Mouse (Mus musculus): ENCODE results near the gene Acbd7. TPM values are rescaled to one million over a fixed set of nuclear protein-coding genes. Genes with fewer than 3 reads are reported as not detected.

Acbd7 gene
- polyA plus RNA-seq, 1 experiment from 2014 or later, result 1.7 TPM

DNA sequence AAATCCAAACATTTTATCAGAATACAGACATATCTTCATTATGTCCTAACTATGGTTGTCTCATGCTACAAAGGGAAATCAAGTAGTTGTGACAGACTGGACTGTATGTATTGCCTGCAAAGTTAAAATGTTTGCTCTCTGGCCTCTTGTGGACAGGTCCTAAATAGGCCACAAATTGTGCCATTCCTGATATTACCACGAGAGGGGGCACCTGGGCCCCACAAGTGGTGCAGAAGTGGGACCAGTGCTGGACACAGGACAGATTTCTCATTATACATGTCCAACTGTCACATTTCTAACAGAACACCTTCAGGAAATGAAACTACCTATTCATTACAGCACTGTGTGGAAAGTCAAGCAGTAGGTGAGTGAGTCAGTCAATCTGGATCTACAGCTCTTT is 8.6 kb upstream of the Acbd7 start:
- 43% methylated on average over 1 of the region's 1 CpGs for WGBS

DNA sequence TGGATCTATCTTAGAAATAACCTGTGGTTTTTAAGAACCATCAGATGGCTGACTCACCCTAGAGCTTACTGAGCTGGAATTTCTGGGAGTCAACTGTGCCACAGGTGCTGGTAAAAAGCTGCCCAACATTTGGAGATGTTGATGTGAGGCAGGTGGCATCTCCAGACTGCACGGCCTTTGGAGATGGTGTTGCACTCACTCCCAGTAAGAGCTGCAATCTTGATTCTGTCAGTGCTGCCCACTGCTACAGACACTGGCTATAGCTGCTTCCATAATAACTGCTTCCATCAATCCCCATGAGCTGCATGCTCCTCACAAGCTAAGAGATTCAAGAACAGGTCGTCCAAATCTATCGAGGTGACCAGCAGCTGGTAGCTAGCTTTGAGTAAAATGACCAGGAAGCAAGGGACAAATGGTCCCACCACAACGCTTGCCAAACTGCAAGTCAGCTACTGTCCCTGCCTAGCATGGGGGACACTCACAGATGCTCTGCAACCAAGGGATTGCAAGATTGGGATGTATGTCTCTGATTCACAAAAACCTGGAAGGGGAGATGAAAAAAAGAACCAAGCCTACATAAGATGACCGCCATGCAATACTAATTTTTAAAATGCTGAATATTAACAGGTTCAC is 4.8 kb upstream of the Acbd7 start:
- H3K4me2 ChIP-seq (replicated peaks; ENCODE audit: low read depth, low read length), result peak overlapping the region; percentile 70
- peak overlapping the region; percentile 75; the same call in 1 of the 2 replicates for H3K9ac ChIP-seq (ENCODE audit: low read depth, low read length)
- H3K36me3 ChIP-seq (ENCODE audit: control insufficient read depth, insufficient read depth, low read length), result peaks cover 30% of the 10 kb centered on the region
- no peaks in the 10 kb centered on the region for H3K9me3 ChIP-seq (ENCODE audit: control insufficient read depth, low read length)
- H3K4me3 ChIP-seq (ENCODE audit: low read length), result peak overlapping the region; percentile 74
- no peak for ATAC-seq (ENCODE audit: low FRiP score, low TSS enrichment)
- H3K27me3 ChIP-seq (ENCODE audit: control insufficient read depth, insufficient read depth, low read length), result 0 out of 2 replicates have a peak, but pooled peaks cover under 1% of the 10 kb centered on the region
- 62% methylated on average over 5 of the region's 5 CpGs for WGBS
- H3K27ac ChIP-seq (ENCODE audit: low read depth, low read length), result no peak overlapping the region
- peaks cover 10% of the 10 kb centered on the region for H3K4me1 ChIP-seq (ENCODE audit: control insufficient read depth, insufficient read depth, low read length)

More for the DNA sequence above, 8.6 kb upstream of the Acbd7 start:
- no peak for ATAC-seq (ENCODE audit: low FRiP score, low TSS enrichment)
- Histone ChIP-seq H3K9ac (ENCODE audit: low read depth, low read length) (no peak overlapping the region), H3K4me2 (replicated peaks; ENCODE audit: low read depth, low read length) (no peak overlapping the region), H3K4me1 (ENCODE audit: control insufficient read depth, insufficient read depth, low read length) (peaks cover 10% of the 10 kb centered on the region), H3K4me3 (ENCODE audit: low read length) (no peak overlapping the region), H3K9me3 (ENCODE audit: control insufficient read depth, low read length) (no peaks in the 10 kb centered on the region), H3K27me3 (ENCODE audit: control insufficient read depth, insufficient read depth, low read length) (no peaks in the 10 kb centered on the region), H3K27ac (ENCODE audit: low read depth, low read length) (no peak overlapping the region), H3K36me3 (ENCODE audit: control insufficient read depth, insufficient read depth, low read length) (peaks cover 62% of the 10 kb centered on the region)

DNA sequence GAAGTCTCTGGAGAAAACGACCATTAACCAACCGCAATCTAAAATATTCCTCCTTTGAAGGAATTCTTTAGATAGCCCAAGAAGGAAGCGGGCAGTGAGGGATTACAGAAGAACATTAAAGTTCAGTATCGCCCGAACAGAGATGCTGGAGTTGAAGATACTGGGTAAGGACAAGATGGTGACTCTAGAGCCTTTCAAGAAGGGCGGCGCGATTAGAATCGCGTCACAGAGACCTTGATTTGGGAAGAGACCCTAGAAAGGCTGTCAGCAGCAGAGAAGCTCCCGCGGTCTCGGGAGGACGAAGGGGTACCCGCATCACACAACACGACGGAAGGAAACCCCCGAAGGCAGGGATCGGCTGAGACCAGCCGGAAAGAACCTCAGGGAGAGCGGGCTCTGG is 3.9 kb upstream of the Acbd7 start:
- ATAC-seq (ENCODE audit: low FRiP score, low TSS enrichment), result no peak
- Histone ChIP-seq H3K27me3 (ENCODE audit: control insufficient read depth, insufficient read depth, low read length) (peaks cover 8% of the 10 kb centered on the region; the same call in 1 of the 2 replicates), H3K9me3 (ENCODE audit: control insufficient read depth, low read length) (no peaks in the 10 kb centered on the region), H3K9ac (ENCODE audit: low read depth, low read length) (peak overlapping the region; percentile 75), H3K4me2 (replicated peaks; ENCODE audit: low read depth, low read length) (peak overlapping the region; percentile 70), H3K4me1 (ENCODE audit: control insufficient read depth, insufficient read depth, low read length) (peaks cover 10% of the 10 kb centered on the region), H3K36me3 (ENCODE audit: control insufficient read depth, insufficient read depth, low read length) (peaks cover 23% of the 10 kb centered on the region), H3K4me3 (ENCODE audit: low read length) (peak overlapping the region; percentile 74), H3K27ac (ENCODE audit: low read depth, low read length) (peak overlapping the region; percentile 80; the same call in 1 of the 2 replicates)
- 1% methylated on average over 21 of the region's 21 CpGs for WGBS

DNA sequence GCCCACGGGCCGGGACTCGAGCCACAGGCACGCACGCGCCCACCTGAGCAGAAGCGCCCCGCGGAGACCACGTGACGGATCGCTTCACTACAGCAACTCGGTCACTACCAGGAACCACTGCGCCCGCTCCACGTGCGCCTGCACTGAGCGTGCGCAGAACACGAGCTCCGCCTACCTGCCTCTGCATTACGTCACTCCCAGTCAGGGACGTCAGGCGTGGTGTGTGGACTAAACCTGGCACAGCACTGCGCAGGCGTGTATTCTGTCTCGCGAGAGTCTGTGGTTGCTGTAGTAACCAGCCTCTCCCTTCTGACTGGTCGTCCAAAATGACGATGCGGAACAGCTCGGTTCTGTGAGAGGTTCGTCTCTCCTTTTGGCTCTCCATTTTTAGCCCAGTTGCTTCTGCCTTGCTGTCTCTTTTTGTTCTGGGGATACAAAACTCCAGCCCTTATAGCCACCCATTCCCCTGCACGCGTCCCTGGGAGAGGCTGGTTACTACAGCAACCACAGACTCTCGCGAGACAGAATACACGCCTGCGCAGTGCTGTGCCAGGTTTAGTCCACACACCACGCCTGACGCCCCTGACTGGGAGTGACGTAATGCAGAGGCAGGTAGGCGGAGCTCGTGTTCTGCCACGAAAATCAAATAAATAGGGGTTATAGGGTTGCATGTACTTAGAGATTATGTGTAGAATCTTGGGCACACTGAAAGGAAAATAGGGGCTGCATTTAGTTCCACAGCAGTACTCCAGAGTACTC is 3.3 kb upstream of the Acbd7 start, which contains the start of gene Rpp38:
TSS of gene Rpp38 (minus strand) at position 160 of the 759 bp plus-strand sequence.
- peaks cover 18% of the 10 kb centered on the region for H3K36me3 ChIP-seq (ENCODE audit: control insufficient read depth, insufficient read depth, low read length)
- H3K4me2 ChIP-seq (replicated peaks; ENCODE audit: low read depth, low read length), result peak within 1 kb of the TSS; percentile 70
- H3K4me3 ChIP-seq (ENCODE audit: low read length), result peak within 1 kb of the TSS; percentile 74
- under 1% methylated on average over 45 of the region's 45 CpGs for WGBS
- peak; percentile 99 for ATAC-seq (ENCODE audit: low FRiP score, low TSS enrichment)
- peak within 1 kb of the TSS; percentile 80; the same call in 1 of the 2 replicates for H3K27ac ChIP-seq (ENCODE audit: low read depth, low read length)
- peaks cover 10% of the 10 kb centered on the region for H3K4me1 ChIP-seq (ENCODE audit: control insufficient read depth, insufficient read depth, low read length)
- peaks cover 11% of the 10 kb centered on the region; the same call in 1 of the 2 replicates for H3K27me3 ChIP-seq (ENCODE audit: control insufficient read depth, insufficient read depth, low read length)
- peak within 1 kb of the TSS; percentile 75 for H3K9ac ChIP-seq (ENCODE audit: low read depth, low read length)
- H3K9me3 ChIP-seq (ENCODE audit: control insufficient read depth, low read length), result no peaks in the 10 kb centered on the region

DNA sequence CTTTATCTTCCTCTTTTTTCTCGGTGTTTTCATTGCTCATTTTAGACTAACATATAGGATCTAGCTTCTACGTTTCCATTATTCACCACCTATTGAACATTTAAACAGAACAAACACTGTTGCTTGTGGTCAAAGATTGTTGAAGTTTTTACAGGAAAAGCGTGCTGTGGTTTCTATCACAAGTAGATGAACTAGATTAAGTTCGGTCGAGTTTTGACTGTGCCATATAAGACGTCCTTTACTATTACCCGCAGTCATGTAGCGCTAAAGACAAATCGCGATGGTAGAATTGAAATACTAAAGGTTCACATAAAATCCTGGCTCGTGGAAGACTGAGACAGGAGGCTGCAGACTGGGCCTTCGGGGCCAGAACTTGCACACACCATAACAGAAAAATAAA is 2.2 kb upstream of the Acbd7 start:
- H3K36me3 ChIP-seq (ENCODE audit: control insufficient read depth, insufficient read depth, low read length), result peaks cover 10% of the 10 kb centered on the region
- H3K9ac ChIP-seq (ENCODE audit: low read depth, low read length), result no peak overlapping the region
- ATAC-seq (ENCODE audit: low FRiP score, low TSS enrichment), result no peak
- no peaks in the 10 kb centered on the region for H3K9me3 ChIP-seq (ENCODE audit: control insufficient read depth, low read length)
- H3K27me3 ChIP-seq (ENCODE audit: control insufficient read depth, insufficient read depth, low read length), result peaks cover 14% of the 10 kb centered on the region; the same call in 1 of the 2 replicates
- WGBS, result 91% methylated on average over 12 of the region's 12 CpGs
- H3K4me2 ChIP-seq (replicated peaks; ENCODE audit: low read depth, low read length), result no peak overlapping the region
- peaks cover 10% of the 10 kb centered on the region for H3K4me1 ChIP-seq (ENCODE audit: control insufficient read depth, insufficient read depth, low read length)
- no peak overlapping the region for H3K4me3 ChIP-seq (ENCODE audit: low read length)
- H3K27ac ChIP-seq (ENCODE audit: low read depth, low read length), result no peak overlapping the region

DNA sequence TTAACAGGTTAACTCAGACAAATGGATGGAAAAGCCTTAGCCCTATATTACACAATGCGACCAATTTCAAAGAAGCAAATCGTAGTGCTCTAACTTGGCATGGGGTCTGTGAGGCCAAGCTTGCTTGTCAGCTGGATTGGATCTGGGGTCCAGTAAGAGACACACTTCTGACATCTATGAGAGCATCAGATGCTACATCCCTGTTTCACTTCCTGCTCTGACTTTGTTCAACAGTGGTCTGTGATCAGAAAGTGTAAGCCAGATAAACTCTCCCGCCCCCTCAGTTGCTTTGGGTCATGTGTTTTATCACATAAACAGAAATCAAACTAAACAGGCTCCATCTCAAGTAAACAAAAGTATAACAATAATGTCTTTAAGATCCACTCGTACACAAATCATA is 12.5 kb downstream of the Acbd7 start:
- H3K9ac ChIP-seq (ENCODE audit: low read depth, low read length), result no peak overlapping the region
- no peak overlapping the region for H3K4me3 ChIP-seq (ENCODE audit: low read length)
- H3K27me3 ChIP-seq (ENCODE audit: control insufficient read depth, insufficient read depth, low read length), result no peaks in the 10 kb centered on the region
- H3K4me1 ChIP-seq (ENCODE audit: control insufficient read depth, insufficient read depth, low read length), result no peaks in the 10 kb centered on the region
- no peaks in the 10 kb centered on the region for H3K9me3 ChIP-seq (ENCODE audit: control insufficient read depth, low read length)
- H3K27ac ChIP-seq (ENCODE audit: low read depth, low read length), result no peak overlapping the region
- no peak for ATAC-seq (ENCODE audit: low FRiP score, low TSS enrichment)
- WGBS, result 84% methylated on average over 4 of the region's 4 CpGs
- no peaks in the 10 kb centered on the region for H3K36me3 ChIP-seq (ENCODE audit: control insufficient read depth, insufficient read depth, low read length)
- H3K4me2 ChIP-seq (replicated peaks; ENCODE audit: low read depth, low read length), result no peak overlapping the region

DNA sequence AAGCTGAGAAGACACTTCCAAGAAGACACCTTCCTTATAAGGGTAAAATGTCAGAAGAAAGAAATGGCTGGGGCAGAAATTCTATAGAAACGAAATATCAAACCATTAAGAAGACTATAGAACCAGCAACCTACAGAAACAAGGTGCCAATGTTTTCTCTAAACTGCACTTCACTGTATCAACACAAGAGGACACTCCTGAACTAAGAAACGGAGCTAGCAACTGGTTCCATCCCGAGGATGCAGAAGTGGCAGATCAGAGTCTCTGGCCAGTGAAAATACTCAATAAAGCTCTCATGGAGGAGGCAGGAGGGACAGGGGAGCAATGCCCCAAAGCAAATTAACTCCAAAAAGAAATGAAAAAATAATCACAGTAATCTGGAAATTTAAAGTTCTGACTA is 13.0 kb downstream of the Acbd7 start:
- H3K27ac ChIP-seq (ENCODE audit: low read depth, low read length), result no peak overlapping the region
- no peaks in the 10 kb centered on the region for H3K36me3 ChIP-seq (ENCODE audit: control insufficient read depth, insufficient read depth, low read length)
- no peaks in the 10 kb centered on the region for H3K9me3 ChIP-seq (ENCODE audit: control insufficient read depth, low read length)
- 22% methylated on average over 3 of the region's 3 CpGs for WGBS
- H3K4me2 ChIP-seq (replicated peaks; ENCODE audit: low read depth, low read length), result no peak overlapping the region
- ATAC-seq (ENCODE audit: low FRiP score, low TSS enrichment), result peak; percentile 49; the same call in 1 of the 2 replicates
- no peaks in the 10 kb centered on the region for H3K27me3 ChIP-seq (ENCODE audit: control insufficient read depth, insufficient read depth, low read length)
- no peaks in the 10 kb centered on the region for H3K4me1 ChIP-seq (ENCODE audit: control insufficient read depth, insufficient read depth, low read length)
- no peak overlapping the region for H3K9ac ChIP-seq (ENCODE audit: low read depth, low read length)
- H3K4me3 ChIP-seq (ENCODE audit: low read length), result no peak overlapping the region

DNA sequence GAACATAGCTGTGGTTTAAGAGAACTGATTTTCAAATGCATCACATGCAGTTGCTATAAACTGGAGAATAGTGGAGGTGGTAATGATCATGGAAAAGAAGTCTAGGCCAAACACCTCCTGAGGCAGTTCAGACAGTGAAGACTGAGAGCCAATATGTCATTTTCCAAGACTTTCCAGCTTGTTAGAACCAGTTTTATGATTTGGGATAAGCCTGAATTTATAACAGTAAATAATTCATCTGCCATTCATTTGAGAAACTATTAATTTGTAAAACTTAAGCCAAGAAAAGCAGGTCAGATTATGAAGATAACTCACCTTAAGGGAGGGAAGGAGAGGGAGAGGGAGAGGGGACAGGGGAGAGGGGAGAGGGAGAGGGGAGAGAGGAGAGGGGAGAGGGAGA is 17.2 kb downstream of the Acbd7 start:
- H3K9me3 ChIP-seq (ENCODE audit: control insufficient read depth, low read length), result no peaks in the 10 kb centered on the region
- no peaks in the 10 kb centered on the region for H3K27me3 ChIP-seq (ENCODE audit: control insufficient read depth, insufficient read depth, low read length)
- no peak overlapping the region for H3K27ac ChIP-seq (ENCODE audit: low read depth, low read length)
- no peak overlapping the region for H3K9ac ChIP-seq (ENCODE audit: low read depth, low read length)
- no peaks in the 10 kb centered on the region for H3K36me3 ChIP-seq (ENCODE audit: control insufficient read depth, insufficient read depth, low read length)
- no peak for ATAC-seq (ENCODE audit: low FRiP score, low TSS enrichment)
- H3K4me2 ChIP-seq (replicated peaks; ENCODE audit: low read depth, low read length), result no peak overlapping the region
- H3K4me3 ChIP-seq (ENCODE audit: low read length), result no peak overlapping the region
- H3K4me1 ChIP-seq (ENCODE audit: control insufficient read depth, insufficient read depth, low read length), result no peaks in the 10 kb centered on the region

DNA sequence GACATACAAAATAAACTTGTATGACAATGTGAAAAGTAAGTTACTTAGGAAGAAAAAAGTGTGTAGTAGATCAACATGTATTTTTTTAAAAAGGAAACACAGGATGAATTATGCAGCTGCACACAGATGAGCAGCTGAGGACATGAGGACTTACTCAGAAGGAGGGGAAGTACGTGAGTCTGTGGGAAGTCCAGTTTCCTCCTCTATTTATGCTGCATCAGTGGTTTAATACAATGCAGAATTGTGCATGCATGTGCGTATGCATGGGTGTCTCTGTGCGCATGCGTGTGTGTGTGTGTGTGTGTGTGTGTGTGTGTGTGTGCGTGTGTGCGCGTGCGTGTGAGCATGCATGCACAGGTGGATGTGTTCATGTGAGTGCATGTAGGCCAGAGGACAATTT is 19.8 kb downstream of the Acbd7 start:
- Histone ChIP-seq H3K36me3 (ENCODE audit: control insufficient read depth, insufficient read depth, low read length) (no peaks in the 10 kb centered on the region), H3K27me3 (ENCODE audit: control insufficient read depth, insufficient read depth, low read length) (no peaks in the 10 kb centered on the region), H3K4me3 (ENCODE audit: low read length) (no peak overlapping the region), H3K9ac (ENCODE audit: low read depth, low read length) (no peak overlapping the region), H3K9me3 (ENCODE audit: control insufficient read depth, low read length) (no peaks in the 10 kb centered on the region), H3K4me2 (replicated peaks; ENCODE audit: low read depth, low read length) (no peak overlapping the region), H3K4me1 (ENCODE audit: control insufficient read depth, insufficient read depth, low read length) (no peaks in the 10 kb centered on the region), H3K27ac (ENCODE audit: low read depth, low read length) (no peak overlapping the region)
- WGBS, result 91% methylated on average over 8 of the region's 8 CpGs
- ATAC-seq (ENCODE audit: low FRiP score, low TSS enrichment), result no peak

Measured in kidney, embryonic 14.5 days (tissue).